Mouse (Mus musculus): ENCODE data around the gene Chid1.

The Chid1 gene

GRCm38 (mm10) chr7:141539556-141540311 lies at the start of gene Chid1:
Chid1 (minus strand) TSS chr7:141539857.
- peak; percentile 99 for DNase-seq (ENCODE audit: low spot score in 2 of 2)

DNA sequence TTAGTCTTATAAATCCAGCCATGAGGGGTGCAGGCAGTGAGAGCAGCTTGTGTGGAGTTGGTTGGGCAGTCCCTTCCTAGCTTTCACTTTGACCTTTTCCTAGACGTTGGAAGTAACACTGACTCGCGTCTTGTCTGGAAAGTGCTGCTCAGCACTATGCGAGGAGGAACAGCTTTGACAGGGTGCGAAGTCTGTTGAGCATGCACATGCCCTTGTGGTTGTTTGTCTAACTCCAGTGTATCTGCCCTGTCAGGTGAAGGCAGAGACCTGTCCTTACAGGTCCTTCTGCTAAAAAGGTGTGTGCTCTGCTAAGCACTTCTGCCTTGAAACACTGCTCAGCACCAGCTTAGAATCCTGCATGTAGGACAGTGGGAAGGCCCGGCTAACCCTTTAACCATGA lies 49.2 kb upstream of the Chid1 start:
- peak in 1 of 2 experiments; percentile 41 for DNase-seq (ENCODE audit: low spot score in 2 of 2)

- no peak for DNase-seq (ENCODE audit: low spot score in 2 of 2)
Measured at GRCm38 (mm10) chr7:141585881-141586280, 46.2 kb upstream of the Chid1 start.

DNA sequence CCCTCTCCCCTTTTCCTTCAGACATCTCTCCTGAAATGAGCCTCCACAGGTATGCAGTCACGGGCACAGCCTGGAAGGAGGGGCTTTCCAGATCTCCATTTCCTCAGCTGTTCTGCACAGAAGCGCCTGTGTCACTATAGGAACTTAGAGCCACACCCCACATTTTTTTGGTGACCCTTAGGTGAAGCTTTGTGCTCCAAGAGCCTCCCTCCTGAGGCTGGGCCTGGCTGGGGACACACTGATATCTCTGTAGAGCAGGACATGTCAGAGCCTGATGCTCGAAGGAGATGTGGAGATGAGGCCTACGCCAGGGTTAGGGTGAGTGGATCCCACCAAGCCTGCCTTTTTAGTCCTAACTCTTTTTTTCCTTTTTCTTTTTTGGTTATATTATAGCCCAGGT lies 45.6 kb upstream of the Chid1 start:
- DNase-seq (ENCODE audit: low spot score in 2 of 2) = no peak

DNA sequence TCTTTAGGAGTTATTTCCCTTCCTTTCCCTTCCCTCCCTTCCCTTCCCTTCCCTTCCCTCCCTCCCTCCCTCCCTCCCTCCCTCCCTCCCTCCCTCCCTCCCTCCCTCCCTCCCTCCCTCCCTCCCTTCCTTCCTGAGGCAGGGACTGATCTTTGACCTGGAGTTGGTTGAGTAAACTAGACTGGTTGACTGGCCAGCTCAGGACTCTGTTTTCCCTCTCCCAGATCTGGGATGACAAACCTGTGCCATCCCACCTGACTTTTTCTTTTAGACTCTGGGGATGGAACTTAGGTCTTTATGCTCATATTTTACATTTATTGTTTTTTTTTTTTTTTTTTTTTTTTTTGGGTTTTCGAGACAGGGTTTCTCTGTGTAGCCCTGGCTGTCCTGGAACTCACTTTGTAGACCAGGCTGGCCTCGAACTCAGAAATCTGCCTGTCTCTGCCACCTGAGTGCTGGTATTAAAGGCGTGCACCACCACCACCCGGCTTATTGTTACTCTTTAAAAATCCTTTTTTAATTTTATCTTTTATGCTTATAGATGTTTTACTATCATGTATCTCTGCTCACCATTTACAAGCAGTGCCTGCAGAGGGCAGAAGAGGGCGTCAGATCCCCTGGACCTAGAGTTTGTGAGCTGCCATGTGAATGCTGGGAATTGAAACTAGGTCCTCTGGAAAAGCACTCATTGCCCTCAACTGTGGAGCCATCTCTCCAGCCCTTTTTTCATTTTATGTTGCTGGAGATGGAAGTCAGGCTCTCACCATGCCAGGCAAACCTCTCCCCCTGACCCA lies 44.6 kb upstream of the Chid1 start:
- DNase-seq (ENCODE audit: low spot score in 2 of 2) = no peak

GRCm38 (mm10) chr7:141581323-141581722 lies 41.7 kb upstream of the Chid1 start:
- no peak for DNase-seq (ENCODE audit: low spot score in 2 of 2)

DNA sequence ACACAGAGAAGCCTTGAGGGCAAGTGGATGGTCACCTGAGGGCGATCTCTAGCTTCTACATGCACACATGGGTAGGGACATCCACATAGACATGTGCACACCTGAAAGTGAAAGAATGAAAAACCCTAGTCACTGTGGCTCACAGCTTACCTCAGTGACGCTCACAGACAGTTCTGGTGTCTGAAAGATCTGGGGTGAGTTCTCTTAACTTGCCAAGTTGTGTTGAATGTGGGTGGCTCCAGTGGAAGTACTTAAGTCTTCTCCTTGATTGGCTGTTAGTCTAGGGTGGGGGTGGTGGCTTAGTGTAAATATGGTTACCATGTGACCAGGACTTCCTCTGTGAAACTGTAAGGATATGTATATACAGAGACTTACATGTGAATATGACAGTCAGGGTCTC lies 39.3 kb upstream of the Chid1 start:
- no peak for DNase-seq (ENCODE audit: low spot score in 2 of 2)

DNA sequence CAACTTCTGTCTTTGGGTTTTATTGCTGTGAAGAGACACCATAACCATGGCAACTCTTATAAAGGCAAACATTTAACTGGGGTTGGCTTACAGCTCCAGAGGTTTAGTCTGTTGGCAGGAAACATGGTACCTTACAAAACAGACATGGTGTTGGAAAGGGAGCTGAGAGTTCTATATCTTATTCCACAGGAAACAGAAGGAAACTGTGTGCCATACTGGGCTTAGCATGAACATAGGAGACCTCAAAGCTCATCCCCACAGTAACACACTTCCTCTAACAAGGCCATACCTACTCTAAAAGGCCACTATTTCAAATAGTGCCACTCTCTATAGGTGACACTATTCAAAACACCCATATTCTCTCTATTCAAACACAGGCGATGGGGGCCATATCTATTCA lies 38.9 kb upstream of the Chid1 start:
- DNase-seq (ENCODE audit: low spot score in 2 of 2) = no peak

GRCm38 (mm10) chr7:141577801-141578200 lies 38.1 kb upstream of the Chid1 start:
- DNase-seq (ENCODE audit: low spot score in 2 of 2) = no peak

DNA sequence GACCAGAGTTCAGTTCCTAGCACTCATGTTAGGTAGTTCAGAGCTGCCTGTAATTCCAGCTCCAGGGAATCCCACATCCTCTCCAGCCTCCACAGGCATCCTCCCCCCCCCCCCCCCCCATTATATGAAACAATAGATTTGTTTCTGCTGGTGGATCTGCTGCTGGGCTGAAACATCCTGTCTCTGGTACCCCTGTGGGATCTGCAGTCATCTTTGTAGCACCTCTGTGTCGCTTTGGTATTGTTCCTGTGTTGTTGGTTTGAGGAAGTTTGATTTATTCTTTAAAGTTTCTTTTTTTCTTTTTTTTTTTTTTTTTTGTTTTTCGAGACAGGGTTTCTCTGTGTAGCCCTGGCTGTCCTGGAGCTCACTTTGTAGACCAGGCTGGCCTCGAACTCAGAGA lies 35.8 kb upstream of the Chid1 start:
- no peak for DNase-seq (ENCODE audit: low spot score in 2 of 2)

DNA sequence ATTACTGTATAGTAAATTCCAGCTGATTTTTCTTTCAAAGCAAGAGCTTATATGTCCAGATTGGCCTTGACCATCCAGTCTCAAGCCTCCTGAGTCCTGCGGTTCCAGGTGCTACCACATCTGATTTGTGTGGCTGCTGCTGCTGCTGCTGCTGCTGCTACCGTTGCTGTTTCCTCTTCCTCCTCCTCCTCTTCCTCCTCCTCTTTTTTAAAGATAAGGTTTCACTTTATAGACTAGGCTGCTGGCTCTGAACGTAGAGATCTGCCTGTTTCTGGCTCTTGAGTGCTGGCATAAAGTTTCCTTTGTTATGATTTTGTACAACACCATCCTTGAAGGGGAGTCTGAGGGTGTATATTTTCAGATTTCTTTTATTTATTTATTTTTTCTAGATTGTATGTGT lies 34.4 kb upstream of the Chid1 start:
- DNase-seq (ENCODE audit: low spot score in 2 of 2) = no peak

- no peak for DNase-seq (ENCODE audit: low spot score in 2 of 2)
Measured at GRCm38 (mm10) chr7:141570625-141571295, 31.1 kb upstream of the Chid1 start.

DNA sequence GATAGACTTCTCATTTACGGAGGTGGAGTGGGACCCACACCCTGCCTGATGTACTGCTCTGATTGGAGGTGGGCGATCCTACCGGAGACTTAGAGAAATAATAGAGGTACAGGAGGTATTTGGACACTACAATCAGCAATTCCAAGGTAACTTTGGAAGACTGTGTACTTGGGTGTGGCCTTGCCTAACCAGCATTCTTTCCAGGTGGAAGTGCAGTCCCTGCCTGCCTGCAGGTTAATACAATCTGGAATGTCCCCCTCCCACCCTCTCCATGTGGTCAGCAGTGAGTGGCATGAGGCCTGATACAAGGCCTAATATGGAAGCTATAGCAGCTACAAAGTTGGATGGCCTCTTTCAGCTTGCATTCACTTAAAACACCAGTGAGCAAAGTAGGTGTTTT lies 30.3 kb upstream of the Chid1 start:
- no peak for DNase-seq (ENCODE audit: low spot score in 2 of 2)

DNA sequence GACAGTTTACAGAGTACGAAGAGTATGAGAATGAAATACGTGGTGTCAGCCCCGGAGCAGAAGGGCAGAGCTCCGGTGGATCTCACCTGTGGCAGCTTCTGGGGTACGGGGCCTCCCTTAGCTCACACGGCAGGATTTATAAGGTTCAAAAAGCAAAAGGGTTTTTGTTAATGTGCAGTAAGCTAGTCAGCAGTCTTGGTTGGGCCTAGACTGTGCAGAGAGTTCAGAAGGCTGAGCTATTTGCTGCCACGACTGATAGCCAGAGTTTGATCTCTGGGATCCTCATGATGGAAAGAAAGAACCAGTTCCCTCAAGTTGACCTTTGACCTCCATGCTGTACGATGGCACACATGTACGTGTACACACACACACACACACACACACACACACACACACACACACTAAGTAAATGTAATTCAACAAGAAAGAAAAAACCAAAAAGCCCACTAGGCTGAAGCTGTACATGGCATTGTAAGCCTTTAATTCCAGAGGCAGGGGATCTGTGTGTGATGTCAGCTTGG lies 29.7 kb upstream of the Chid1 start:
- no peak for DNase-seq (ENCODE audit: low spot score in 2 of 2)

- no peak for DNase-seq (ENCODE audit: low spot score in 2 of 2)
Measured at GRCm38 (mm10) chr7:141566587-141566986, 26.9 kb upstream of the Chid1 start.

DNA sequence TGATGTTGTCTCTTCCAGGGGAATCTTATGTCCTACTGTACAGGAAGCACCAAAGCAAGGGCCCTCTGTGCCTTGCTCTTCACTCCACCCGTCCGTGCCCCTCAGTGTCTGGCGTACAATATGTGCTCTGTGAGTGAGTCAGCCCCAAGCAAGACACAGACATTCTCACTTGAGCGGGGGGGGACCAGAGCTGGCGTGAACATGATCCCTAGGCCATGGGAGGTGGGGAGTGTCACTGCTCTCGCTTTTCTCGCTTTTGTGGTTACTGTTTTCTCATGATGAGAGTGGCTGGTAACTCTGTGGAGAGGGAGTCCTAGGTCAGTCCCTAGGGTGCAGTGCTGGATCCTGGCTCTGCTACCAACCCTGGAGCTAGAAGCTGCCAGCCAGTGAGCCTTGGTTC lies 24.9 kb upstream of the Chid1 start:
- DNase-seq (ENCODE audit: low spot score in 2 of 2) = no peak

GRCm38 (mm10) chr7:141562852-141563427 lies 23.3 kb upstream of the Chid1 start:
- DNase-seq (ENCODE audit: low spot score in 2 of 2) = peak; percentile 51 to 69

DNA sequence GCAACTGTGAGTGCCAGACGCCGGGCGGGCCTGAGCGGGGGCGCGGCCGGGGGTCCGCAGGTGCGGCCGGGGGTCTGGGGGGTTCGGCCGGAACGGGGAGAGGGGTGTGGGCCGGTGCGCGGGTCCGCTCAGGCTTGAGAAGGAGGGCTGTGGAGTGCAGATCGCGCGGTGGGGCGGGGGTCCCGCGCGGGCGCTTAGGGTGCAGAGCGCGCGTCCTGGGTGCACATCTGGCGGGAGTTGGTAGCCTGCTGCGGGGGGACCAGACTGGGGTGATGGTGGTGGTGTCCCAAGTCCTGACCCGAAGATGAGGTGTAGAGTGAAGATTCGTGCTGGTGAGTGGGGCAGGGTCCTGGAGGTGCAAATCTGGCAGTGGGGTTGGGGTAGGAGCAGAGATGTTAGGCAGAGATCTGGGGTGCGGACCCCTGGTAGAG lies 22.8 kb upstream of the Chid1 start:
- DNase-seq (ENCODE audit: low spot score in 2 of 2) = peak in 1 of 2 experiments; percentile 20

DNA sequence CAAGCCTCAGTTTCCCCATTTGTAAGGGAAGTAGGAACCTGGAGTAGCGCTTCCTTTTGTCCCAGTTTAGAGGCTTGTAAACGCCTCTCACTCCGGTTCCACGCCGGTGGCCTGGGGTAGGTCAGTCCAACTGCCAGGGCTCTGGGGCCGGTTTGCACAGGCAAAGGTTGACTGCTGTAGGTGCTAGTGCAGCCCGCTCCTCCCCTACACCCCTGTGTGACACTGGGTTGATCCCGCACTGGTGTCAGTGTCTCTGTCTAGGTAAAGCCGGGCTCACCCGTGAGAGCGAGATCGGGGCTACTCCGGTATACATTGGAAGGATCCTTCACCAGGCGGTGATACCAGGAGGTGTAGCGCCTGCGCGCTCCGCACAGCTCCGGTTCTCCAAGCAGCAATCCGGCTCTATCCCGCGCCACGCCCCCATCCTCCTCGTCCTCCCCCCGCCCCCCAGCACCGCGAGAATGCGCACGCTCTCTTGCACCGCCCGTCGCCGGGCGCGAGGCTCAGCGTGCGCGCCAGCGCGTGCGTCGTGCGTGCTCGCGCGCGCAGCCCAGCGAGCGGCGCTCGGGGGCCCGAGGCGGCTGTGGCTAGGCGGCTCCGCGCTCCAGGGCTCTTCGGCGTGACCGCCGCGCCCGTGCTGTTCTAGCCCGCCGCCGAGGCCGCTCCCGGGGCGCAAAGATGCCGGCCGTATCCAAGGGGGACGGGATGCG lies 22.2 kb upstream of the Chid1 start, which contains the start of gene Ap2a2:
TSS of gene Ap2a2 (plus strand) at position 492 of the 710 bp plus-strand sequence.
- DNase-seq (ENCODE audit: low spot score in 2 of 2) = peak; percentile 77 to 89

GRCm38 (mm10) chr7:141560471-141560870 lies 20.8 kb upstream of the Chid1 start:
- no peak for DNase-seq (ENCODE audit: low spot score in 2 of 2)

GRCm38 (mm10) chr7:141559726-141560325 lies 20.2 kb upstream of the Chid1 start:
- no peak for DNase-seq (ENCODE audit: low spot score in 2 of 2)

Measured in urinary bladder, postnatal 36 days (tissue).